Mouse (Mus musculus) lung, embryonic 14.5 days (tissue): Measurements from ENCODE around the gene Gpr33. TPM values are rescaled to one million over a fixed set of nuclear protein-coding genes. Genes with fewer than 3 reads are reported as not detected.

Experiments
- ATAC-seq: fragments of 200-750 bp; cut with Nextera tagmentation; 2 replicates; pipeline ENCODE4 v1.8.0; 2017; ENCODE audit warnings: mild to moderate bottlenecking, moderate TSS enrichment, moderate library complexity; ENCODE audit not compliant: insufficient read depth
- DNase-seq: peaks from one replicate; pipeline ENCODE4 v3.0.0-alpha.2; 2015
- H3K27ac ChIP-seq: fragments of 300-500 bp; sonication (generic); 2 replicates; pipeline ENCODE4 v1.5.1; 2014; ENCODE audit warnings: low read depth, mild to moderate bottlenecking, moderate library complexity
- H3K27me3 ChIP-seq: fragments of 300-500 bp; sonication (generic); 2 replicates; pipeline ENCODE4 v1.6.1; 2014; ENCODE audit warnings: low read length, control low read depth; ENCODE audit not compliant: insufficient read depth
- H3K36me3 ChIP-seq: fragments of 300-500 bp; sonication (generic); 2 replicates; pipeline ENCODE4 v1.6.1; 2014; ENCODE audit warnings: control low read depth; ENCODE audit not compliant: insufficient read depth
- H3K4me1 ChIP-seq: fragments of 300-500 bp; sonication (generic); 2 replicates; pipeline ENCODE4 v1.6.1; 2014; ENCODE audit warnings: antibody characterized with exemption, control low read depth; ENCODE audit not compliant: insufficient read depth
- H3K4me2 ChIP-seq: fragments of 300-500 bp; sonication (generic); 2 replicates; pipeline ENCODE4 v1.6.1; 2014; ENCODE audit warnings: mild to moderate bottlenecking
- H3K4me3 ChIP-seq: fragments of 300-500 bp; sonication (generic); 2 replicates; pipeline ENCODE4 v1.5.1; 2014; ENCODE audit warnings: low read depth, low read length
- H3K9ac ChIP-seq: fragments of 300-500 bp; sonication (generic); 2 replicates; pipeline ENCODE4 v1.6.1; 2014
- H3K9me3 ChIP-seq: fragments of 300-500 bp; sonication (generic); 2 replicates; pipeline ENCODE4 v1.6.1; 2016; ENCODE audit warnings: low read depth, low read length, control low read depth
- CTCF ChIP-seq: IDR thresholded peaks from 2 replicates; pipeline ENCODE4 v1.5.1; 2016; ENCODE audit warnings: antibody characterized with exemption, low read depth
- WGBS: fragments of 180-500 bp; shearing (Covaris S2); extraction: QIAGEN DNeasy Blood & Tissue Kit; methylation state at CpG from one replicate; pipeline ENCODE4 v1.1.7; 2014; 5-methylcytosine and 5-hydroxymethylcytosine counted together
- polyA plus RNA-seq: library from polyadenylated mRNA; unstranded; fragments of >200 nt; fragmentation: Nextera tagmentation; extraction: Ambion mirVana; gene quantifications from 2 replicates; pipeline ENCODE4 v1.2.1, GENCODE M21; 2014

Gpr33 gene
- polyA plus RNA-seq, 1 experiment from 2014 or later, result not detected

DNA sequence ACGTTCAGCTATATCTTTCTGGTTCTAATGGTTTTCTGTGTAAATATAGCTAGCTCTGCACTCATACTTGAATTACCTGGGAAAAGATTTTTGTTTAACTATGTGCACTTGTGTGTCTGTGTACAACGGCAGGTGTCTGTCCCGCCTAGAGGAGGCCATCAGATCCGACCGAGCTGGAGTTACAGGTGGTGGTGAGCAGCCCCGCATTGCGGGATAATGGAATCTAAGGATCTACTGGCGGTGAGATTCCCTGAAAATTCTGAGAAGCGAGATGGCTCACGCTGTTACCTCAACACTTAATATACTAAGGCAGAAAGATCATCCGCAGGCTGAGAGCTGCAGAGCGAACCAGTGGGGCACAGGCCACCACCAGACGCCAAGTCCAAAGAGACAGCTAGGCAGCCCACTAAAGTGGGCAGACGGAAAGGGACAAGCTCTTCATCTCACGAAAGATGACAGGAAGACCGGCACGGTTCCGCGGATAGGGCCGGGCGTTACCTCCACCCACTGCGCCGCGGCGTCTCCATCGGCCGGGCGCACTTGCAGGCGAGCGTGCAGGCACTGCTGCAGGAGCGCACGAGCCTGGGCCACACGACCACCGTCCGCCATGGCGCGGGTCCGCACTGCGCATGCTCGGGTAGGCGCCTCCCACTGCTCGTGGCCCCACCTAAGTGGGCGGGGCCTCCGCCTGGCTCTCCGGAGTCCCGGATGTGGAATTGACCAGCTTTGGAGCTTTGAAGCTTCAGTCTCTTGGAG lies 21.8 kb downstream of the Gpr33 start, which contains the start of gene Dtd2:
Dtd2 (minus strand) TSS at position 625 of the 756 bp plus-strand sequence.
- WGBS, result 1% methylated on average over 46 of the region's 46 CpGs

DNA sequence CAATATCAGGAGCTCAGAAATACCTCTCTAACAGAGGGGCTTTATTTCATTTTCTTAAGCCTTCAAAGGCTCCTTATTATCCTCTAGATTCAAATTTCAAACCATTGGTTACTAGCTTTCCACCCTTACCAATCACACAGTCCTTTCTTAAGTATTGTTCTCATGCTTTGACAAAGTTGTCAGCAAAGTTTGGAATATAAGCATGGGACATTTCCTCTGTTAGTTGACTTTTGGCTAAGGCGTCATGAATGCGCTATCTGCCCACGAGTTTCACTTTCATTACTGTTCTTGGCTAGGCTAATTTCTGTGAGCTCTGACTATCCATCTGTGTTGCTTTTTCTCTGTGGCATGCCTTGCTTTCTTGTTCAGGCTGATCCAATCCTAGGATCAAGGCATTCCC lies 25.1 kb downstream of the Gpr33 start:
- Histone ChIP-seq H3K4me2 (no peak overlapping the region), H3K9me3 (no peaks in the 10 kb centered on the region), H3K9ac (no peak overlapping the region), H3K4me1 (no peaks in the 10 kb centered on the region), H3K4me3 (no peak overlapping the region), H3K36me3 (peaks cover 29% of the 10 kb centered on the region), H3K27ac (no peak overlapping the region), H3K27me3 (no peaks in the 10 kb centered on the region)
- no peak for TF ChIP-seq CTCF
- DNase-seq, result no peak
- ATAC-seq, result no peak
- 93% methylated on average over 3 of the region's 3 CpGs for WGBS

More for the DNA sequence above, 21.8 kb downstream of the Gpr33 start, which contains the start of gene Dtd2:
- H3K36me3 ChIP-seq, result 0 out of 2 replicates have a peak, but pooled peaks cover 9% of the 10 kb centered on the region
- no peaks in the 10 kb centered on the region for H3K9me3 ChIP-seq
- H3K4me2 ChIP-seq, result peak within 1 kb of the TSS; percentile 80
- ATAC-seq (peak; percentile 98), DNase-seq (peak; percentile 97)
- H3K4me3 ChIP-seq, result peak within 1 kb of the TSS; percentile 71
- peak within 1 kb of the TSS; percentile 70 for H3K9ac ChIP-seq
- H3K27me3 ChIP-seq, result no peaks in the 10 kb centered on the region
- H3K4me1 ChIP-seq, result no peaks in the 10 kb centered on the region
- peak within 1 kb of the TSS; percentile 77 for H3K27ac ChIP-seq
- no peak for TF ChIP-seq CTCF

DNA sequence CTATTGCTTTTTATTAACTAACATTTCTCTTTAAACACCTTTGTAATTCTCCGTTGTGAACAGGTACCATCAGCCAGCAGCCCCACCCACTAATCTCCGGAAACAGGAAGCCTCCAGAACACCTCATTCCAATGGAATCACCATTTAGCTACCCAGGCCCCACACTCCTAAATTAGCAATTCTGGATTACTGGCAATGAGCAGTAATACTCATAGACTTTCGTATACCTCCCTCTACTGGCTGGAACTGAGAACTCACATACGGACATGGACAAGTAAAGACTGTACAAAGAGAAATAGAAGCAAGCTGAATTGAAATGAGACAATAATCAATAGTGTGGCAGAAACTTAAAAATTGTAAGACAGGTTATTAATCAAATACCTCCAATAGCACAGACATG lies 26.3 kb downstream of the Gpr33 start:
- peak; percentile 93 for DNase-seq
- no peak overlapping the region for H3K9ac ChIP-seq

DNA sequence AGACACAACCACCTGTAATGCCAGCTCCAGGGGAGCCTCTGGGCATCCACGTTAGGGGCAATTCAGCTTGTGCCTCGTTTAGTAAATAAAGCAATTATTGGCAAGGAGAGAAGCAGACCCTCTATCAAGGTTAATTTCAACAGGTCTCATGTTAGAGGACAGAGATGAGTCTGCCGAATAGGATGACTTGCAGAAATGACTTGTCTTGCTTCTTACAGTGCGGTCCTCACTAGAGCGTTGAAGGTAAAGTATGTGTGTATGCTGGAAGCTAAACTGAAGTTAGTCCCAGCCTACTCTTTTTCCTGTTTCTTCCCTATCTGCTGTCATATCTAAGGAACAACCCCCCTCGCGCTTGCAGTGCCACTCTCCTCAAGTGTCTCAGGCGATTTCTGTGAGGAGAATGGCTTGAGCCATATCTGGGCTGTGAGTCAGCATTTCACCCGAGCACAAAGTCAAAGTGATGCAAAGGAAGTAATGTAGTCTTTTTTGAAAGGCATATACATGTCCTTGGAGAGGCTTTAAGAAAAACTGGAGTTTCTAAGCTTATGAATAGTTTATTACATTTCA lies 29.4 kb downstream of the Gpr33 start:
- 86% methylated on average over 9 of the region's 9 CpGs for WGBS
- TF ChIP-seq CTCF, result no peak
- no peaks in the 10 kb centered on the region for H3K27me3 ChIP-seq
- no peak overlapping the region for H3K4me3 ChIP-seq
- DNase-seq (no peak), ATAC-seq (no peak)
- H3K27ac ChIP-seq, result no peak overlapping the region
- no peaks in the 10 kb centered on the region for H3K4me1 ChIP-seq
- H3K4me2 ChIP-seq, result no peak overlapping the region
- no peak overlapping the region for H3K9ac ChIP-seq
- peaks cover 39% of the 10 kb centered on the region for H3K36me3 ChIP-seq
- no peaks in the 10 kb centered on the region for H3K9me3 ChIP-seq

More for the DNA sequence above, 26.3 kb downstream of the Gpr33 start:
- WGBS, result 21% methylated on average over 4 of the region's 4 CpGs
- H3K4me1 ChIP-seq, result no peaks in the 10 kb centered on the region
- H3K36me3 ChIP-seq, result peaks cover 41% of the 10 kb centered on the region
- TF ChIP-seq CTCF, result peak; percentile 80
- H3K27me3 ChIP-seq, result no peaks in the 10 kb centered on the region
- H3K9me3 ChIP-seq, result no peaks in the 10 kb centered on the region
- no peak overlapping the region for H3K4me3 ChIP-seq
- no peak overlapping the region for H3K4me2 ChIP-seq
- ATAC-seq, result no peak
- H3K27ac ChIP-seq, result no peak overlapping the region

DNA sequence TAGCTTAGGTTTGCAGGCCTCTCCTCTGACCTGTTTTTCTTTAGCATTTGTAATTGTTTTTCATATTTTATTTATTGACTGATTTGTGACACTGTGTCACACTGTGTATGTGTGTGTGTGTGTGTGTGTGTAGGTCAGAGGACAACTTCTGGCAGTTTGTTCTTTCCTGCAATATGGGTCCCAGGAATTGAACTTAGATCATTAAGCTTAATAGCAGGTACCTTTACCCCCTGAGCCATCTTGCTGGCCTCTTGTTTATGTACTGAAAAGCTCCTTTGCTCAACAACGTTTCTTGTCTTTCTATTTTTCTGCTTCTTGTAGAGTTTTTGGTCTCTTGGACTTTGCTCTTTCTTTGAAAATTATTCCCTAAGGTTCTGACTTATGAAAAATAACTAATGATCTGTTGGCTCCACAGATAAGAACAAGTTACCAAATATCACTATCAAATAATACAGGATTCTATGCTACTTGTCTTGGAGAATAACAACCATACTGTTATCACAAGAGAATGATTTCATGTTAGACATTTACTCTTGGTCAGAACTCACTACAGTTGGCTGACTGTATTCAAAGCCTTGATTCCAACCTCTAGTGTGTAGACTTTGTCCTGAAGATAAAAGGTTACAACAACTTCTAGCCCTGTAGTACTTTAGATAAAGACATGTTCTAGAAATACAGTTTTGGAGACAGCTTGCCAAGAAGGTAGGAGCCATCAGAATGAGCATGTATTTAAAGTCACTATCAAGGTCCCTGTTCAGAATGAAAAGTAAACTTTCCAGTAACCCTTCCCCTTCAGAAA lies 31.9 kb downstream of the Gpr33 start:
- Histone ChIP-seq H3K4me3 (no peak overlapping the region), H3K9ac (no peak overlapping the region), H3K4me1 (no peaks in the 10 kb centered on the region), H3K9me3 (no peaks in the 10 kb centered on the region), H3K36me3 (peaks cover 37% of the 10 kb centered on the region), H3K27me3 (no peaks in the 10 kb centered on the region), H3K4me2 (no peak overlapping the region), H3K27ac (no peak overlapping the region)
- 85% methylated on average over 1 of the region's 1 CpGs for WGBS
- TF ChIP-seq CTCF, result no peak
- DNase-seq (no peak), ATAC-seq (no peak)

DNA sequence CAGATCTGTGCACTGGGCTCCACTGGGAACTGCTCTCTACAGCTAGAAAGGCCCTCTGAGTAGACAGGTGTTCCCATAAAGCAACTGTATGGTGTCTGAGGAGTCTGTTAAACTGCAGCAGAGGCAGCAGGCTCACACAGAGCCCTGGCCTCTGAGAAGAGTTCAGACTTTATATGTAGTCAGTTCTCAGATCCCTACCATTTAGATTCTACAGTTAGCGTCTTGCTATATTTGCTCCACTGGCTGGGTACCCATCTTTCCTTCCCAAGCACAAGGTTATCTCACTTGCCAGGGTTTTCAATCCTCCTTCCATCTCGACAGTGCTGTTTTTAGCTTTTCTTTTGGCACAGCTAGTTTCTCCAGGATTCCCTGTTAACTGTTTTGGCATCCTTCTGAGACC lies 37.2 kb downstream of the Gpr33 start:
- WGBS, result 85% methylated on average over 2 of the region's 2 CpGs
- H3K4me1 ChIP-seq, result no peaks in the 10 kb centered on the region
- DNase-seq, result no peak

DNA sequence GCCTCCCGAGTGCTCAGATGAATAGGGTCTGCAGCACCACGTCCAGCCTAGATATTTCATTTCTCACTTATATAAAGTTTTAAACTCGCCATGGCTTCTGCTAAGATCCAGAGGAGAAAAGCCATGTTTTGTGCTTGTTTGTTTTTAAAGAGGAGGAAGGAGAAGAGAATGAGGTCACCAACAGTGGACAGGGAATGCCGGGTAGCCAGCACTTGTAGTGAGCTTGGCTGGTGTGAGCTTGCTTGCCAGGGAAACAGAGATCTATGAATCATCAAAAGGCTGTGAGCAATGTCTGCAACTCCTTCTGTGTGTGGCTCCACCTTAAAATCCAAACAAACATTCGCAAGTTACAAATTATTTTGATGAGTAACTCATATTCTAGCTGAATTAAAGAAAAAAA lies 39.3 kb downstream of the Gpr33 start:
- H3K36me3 ChIP-seq, result no peaks in the 10 kb centered on the region
- H3K4me1 ChIP-seq, result no peaks in the 10 kb centered on the region
- TF ChIP-seq CTCF, result no peak
- no peak overlapping the region for H3K4me2 ChIP-seq
- H3K27me3 ChIP-seq, result no peaks in the 10 kb centered on the region
- ATAC-seq, result no peak
- WGBS, result 84% methylated on average over 5 of the region's 5 CpGs
- H3K27ac ChIP-seq, result no peak overlapping the region
- no peak overlapping the region for H3K4me3 ChIP-seq
- H3K9me3 ChIP-seq, result no peaks in the 10 kb centered on the region
- DNase-seq, result no peak
- no peak overlapping the region for H3K9ac ChIP-seq

More for the DNA sequence above, 37.2 kb downstream of the Gpr33 start:
- ATAC-seq, result no peak
- no peaks in the 10 kb centered on the region for H3K9me3 ChIP-seq
- H3K36me3 ChIP-seq, result peaks cover 2% of the 10 kb centered on the region; the same call in 1 of the 2 replicates
- H3K4me3 ChIP-seq, result no peak overlapping the region
- no peak overlapping the region for H3K9ac ChIP-seq
- H3K27me3 ChIP-seq, result no peaks in the 10 kb centered on the region
- no peak overlapping the region for H3K27ac ChIP-seq
- H3K4me2 ChIP-seq, result no peak overlapping the region
- TF ChIP-seq CTCF, result no peak
